Mouse (Mus musculus) hindbrain, embryonic 14.5 days (tissue): ENCODE results near the gene Ccdc122. TPM values are rescaled to one million over a fixed set of nuclear protein-coding genes. Genes with fewer than 3 reads are reported as not detected.

ENCODE experiments used
- ATAC-seq: fragments of 200-750 bp; cut with Nextera tagmentation; 2 replicates; pipeline ENCODE4 v1.8.0; 2017; ENCODE audit warnings: moderate number of reproducible peaks, mild to moderate bottlenecking, moderate TSS enrichment, moderate library complexity; ENCODE audit not compliant: low FRiP score
- DNase-seq: peaks from one replicate; pipeline ENCODE4 v3.0.0-alpha.2; 2015; ENCODE audit warnings: low spot score
- H3K27ac ChIP-seq: fragments of 300-500 bp; sonication (generic); 2 replicates; pipeline ENCODE4 v1.5.1; 2014; ENCODE audit warnings: mild to moderate bottlenecking, moderate library complexity
- H3K27me3 ChIP-seq: fragments of 300-500 bp; sonication (generic); 2 replicates; pipeline ENCODE4 v1.6.1; 2014; ENCODE audit warnings: mild to moderate bottlenecking, low read length, mixed read lengths; ENCODE audit not compliant: control insufficient read depth, insufficient read depth
- H3K36me3 ChIP-seq: fragments of 300-500 bp; sonication (generic); replicated peaks from 2 replicates; pipeline ENCODE4 v1.6.1; 2014; ENCODE audit not compliant: control insufficient read depth, insufficient read depth
- H3K4me1 ChIP-seq: fragments of 300-500 bp; sonication (generic); replicated peaks from 2 replicates; pipeline ENCODE4 v1.6.1; 2014; ENCODE audit warnings: antibody characterized with exemption, low read length, mixed read lengths; ENCODE audit not compliant: control insufficient read depth, insufficient read depth
- H3K4me2 ChIP-seq: fragments of 300-500 bp; sonication (generic); replicated peaks from 2 replicates; pipeline ENCODE4 v1.6.1; 2014; ENCODE audit warnings: mild to moderate bottlenecking, moderate library complexity
- H3K4me3 ChIP-seq: fragments of 300-500 bp; sonication (generic); replicated peaks from 2 replicates; pipeline ENCODE4 v1.5.1; 2014; ENCODE audit warnings: mild to moderate bottlenecking, low read length
- H3K9ac ChIP-seq: fragments of 300-500 bp; sonication (generic); 2 replicates; pipeline ENCODE4 v1.6.1; 2014
- H3K9me3 ChIP-seq: fragments of 300-500 bp; sonication (generic); 2 replicates; pipeline ENCODE4 v1.6.1; 2016; ENCODE audit warnings: low read length; ENCODE audit not compliant: control insufficient read depth
- WGBS: fragments of 180-500 bp; shearing (Covaris S2); extraction: QIAGEN DNeasy Blood & Tissue Kit; methylation state at CpG from one replicate; pipeline ENCODE4 v1.1.7; 2014; 5-methylcytosine and 5-hydroxymethylcytosine counted together
- polyA plus RNA-seq: library from polyadenylated mRNA; unstranded; fragments of >200 nt; fragmentation: Nextera tagmentation; extraction: Ambion mirVana; gene quantifications from 2 replicates; pipeline ENCODE4 v1.2.1, GENCODE M21; 2014

Ccdc122 gene
- polyA plus RNA-seq, 1 experiment from 2014 or later: 0.86 TPM

GRCm38 (mm10) chr14:77150556-77150955, 114.0 kb downstream of the Ccdc122 start:
- no peak overlapping the region for H3K4me3 ChIP-seq
- no peak overlapping the region for H3K4me2 ChIP-seq
- DNase-seq (no peak), ATAC-seq (no peak)
- no peak overlapping the region for H3K27ac ChIP-seq
- no peaks in the 10 kb centered on the region for H3K36me3 ChIP-seq
- no peak overlapping the region for H3K9ac ChIP-seq
- 68% methylated on average over 6 of the region's 6 CpGs for WGBS
- H3K27me3 ChIP-seq: no peaks in the 10 kb centered on the region
- H3K9me3 ChIP-seq: no peaks in the 10 kb centered on the region
- peaks cover 5% of the 10 kb centered on the region for H3K4me1 ChIP-seq

- Histone ChIP-seq H3K9me3 (no peaks in the 10 kb centered on the region), H3K4me3 (no peak overlapping the region), H3K4me2 (no peak overlapping the region), H3K9ac (no peak overlapping the region), H3K27ac (no peak overlapping the region), H3K36me3 (no peaks in the 10 kb centered on the region), H3K27me3 (no peaks in the 10 kb centered on the region), H3K4me1 (peaks cover 10% of the 10 kb centered on the region)
- DNase-seq (no peak), ATAC-seq (no peak)
- 90% methylated on average over 7 of the region's 7 CpGs for WGBS
Measured at GRCm38 (mm10) chr14:77151431-77151830, 114.9 kb downstream of the Ccdc122 start.

GRCm38 (mm10) chr14:77156222-77156910, 119.8 kb downstream of the Ccdc122 start, which contains the start of gene Enox1:
TSS of gene Enox1 (plus strand) at chr14:77156763.
- peak; percentile 94 for DNase-seq
- H3K4me3 ChIP-seq: peak within 1 kb of the TSS; percentile 85
- H3K9me3 ChIP-seq: no peaks in the 10 kb centered on the region
- H3K27ac ChIP-seq: peak within 1 kb of the TSS; percentile 96
- H3K9ac ChIP-seq: peak within 1 kb of the TSS; percentile 94
- 1% methylated on average over 69 of the region's 73 CpGs for WGBS
- H3K27me3 ChIP-seq: no peaks in the 10 kb centered on the region
- no peaks in the 10 kb centered on the region for H3K36me3 ChIP-seq
- peaks cover 42% of the 10 kb centered on the region for H3K4me1 ChIP-seq
- peak within 1 kb of the TSS; percentile 73 for H3K4me2 ChIP-seq
- peak; percentile 91 for ATAC-seq

GRCm38 (mm10) chr14:77156911-77157504, 120.4 kb downstream of the Ccdc122 start:
- peak overlapping the region; percentile 94 for H3K9ac ChIP-seq
- no peaks in the 10 kb centered on the region for H3K9me3 ChIP-seq
- peaks cover 42% of the 10 kb centered on the region for H3K4me1 ChIP-seq
- no peak for DNase-seq
- ATAC-seq: peak; percentile 28; the same call in 1 of the 2 replicates
- peak overlapping the region; percentile 85 for H3K4me3 ChIP-seq
- 0% methylated on average over 48 of the region's 64 CpGs for WGBS
- H3K27ac ChIP-seq: peak overlapping the region; percentile 96
- peak overlapping the region; percentile 73 for H3K4me2 ChIP-seq
- H3K36me3 ChIP-seq: no peaks in the 10 kb centered on the region
- no peaks in the 10 kb centered on the region for H3K27me3 ChIP-seq

GRCm38 (mm10) chr14:77157505-77157911, 120.9 kb downstream of the Ccdc122 start:
- H3K4me2 ChIP-seq: peak overlapping the region; percentile 73

GRCm38 (mm10) chr14:77159397-77159796, 122.8 kb downstream of the Ccdc122 start:
- 44% methylated on average over 5 of the region's 5 CpGs for WGBS
- Histone ChIP-seq H3K9me3 (no peaks in the 10 kb centered on the region), H3K27me3 (no peaks in the 10 kb centered on the region), H3K4me3 (peak overlapping the region; percentile 85), H3K4me1 (peaks cover 47% of the 10 kb centered on the region), H3K4me2 (peak overlapping the region; percentile 73), H3K9ac (peak overlapping the region; percentile 24; the same call in 1 of the 2 replicates), H3K27ac (peak overlapping the region; percentile 96), H3K36me3 (no peaks in the 10 kb centered on the region)
- DNase-seq: peak; percentile 58
- ATAC-seq: no peak

More at GRCm38 (mm10) chr14:77157505-77157911, 120.9 kb downstream of the Ccdc122 start:
- 1% methylated on average over 31 of the region's 31 CpGs for WGBS
- DNase-seq (peak; percentile 69), ATAC-seq (peak; percentile 86)
- H3K36me3 ChIP-seq: no peaks in the 10 kb centered on the region
- H3K4me3 ChIP-seq: peak overlapping the region; percentile 85
- H3K4me1 ChIP-seq: peaks cover 44% of the 10 kb centered on the region
- H3K27me3 ChIP-seq: no peaks in the 10 kb centered on the region
- H3K9ac ChIP-seq: peak overlapping the region; percentile 94
- peak overlapping the region; percentile 96 for H3K27ac ChIP-seq
- H3K9me3 ChIP-seq: no peaks in the 10 kb centered on the region

Other genes starting within 250 kb of the Ccdc122 start
- 2.3 and 3.1 TPM in 2 replicates for gene Lacc1, start 132 bp downstream of the Ccdc122 start, polyA plus RNA-seq
- gene Enox1, start 120.0 kb downstream of the Ccdc122 start, polyA plus RNA-seq: 30.2 TPM in 2 replicates